Mouse (Mus musculus) T-cell, adult 2 months (primary cell): ENCODE results near the gene Lpxn.

ENCODE experiments used
- DNase-seq: peaks from one replicate; pipeline ENCODE4 v3.0.0; 2022; ENCODE audit warnings: low spot score

The Lpxn gene

DNA sequence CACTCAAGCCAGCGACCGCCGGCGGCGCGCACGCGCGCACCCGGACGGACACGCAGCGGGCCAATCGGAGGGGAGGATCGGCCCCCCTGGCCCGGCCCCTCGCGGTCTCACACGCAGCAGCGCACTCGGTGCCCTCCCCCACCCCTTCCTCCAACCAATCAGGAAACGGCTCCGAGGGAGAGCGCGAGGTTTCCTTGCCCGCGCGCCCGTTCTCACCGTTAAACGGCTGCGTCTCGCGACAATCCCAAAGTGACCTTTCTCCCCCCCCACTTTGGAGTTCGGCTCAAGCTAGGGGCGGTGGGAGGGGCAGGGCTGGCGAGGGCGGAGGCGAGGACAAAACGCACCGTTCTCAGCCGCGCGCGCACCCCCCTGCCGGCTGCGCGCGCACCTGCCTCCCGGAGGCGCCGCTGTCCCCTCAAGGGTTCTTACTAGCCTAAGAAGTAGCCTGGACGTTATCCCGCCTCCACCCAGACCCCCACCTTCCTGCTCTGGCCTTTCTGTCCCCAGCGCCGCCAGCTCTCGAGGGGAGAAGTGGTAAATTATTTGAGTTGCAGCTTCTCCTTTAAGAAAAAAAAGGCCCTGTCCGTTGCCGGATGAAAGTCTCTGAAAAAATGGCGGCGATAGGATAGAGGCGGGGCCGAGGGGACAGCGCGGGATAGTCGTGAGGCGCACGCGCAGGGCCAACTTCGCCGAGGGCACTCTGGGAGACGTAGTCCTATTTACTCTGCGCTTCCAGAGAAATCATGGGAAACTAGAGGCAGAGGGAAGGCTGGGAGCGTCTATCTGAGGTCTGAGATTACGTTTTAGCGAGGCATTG lies at the start of gene Lpxn, which contains the start of gene Zfp91:
TSS of gene Lpxn (plus strand) at position 683 of the 817 bp plus-strand sequence.
TSS of gene Zfp91 (minus strand) at position 616 of the 817 bp plus-strand sequence.
- peak; percentile 95 for DNase-seq

DNA sequence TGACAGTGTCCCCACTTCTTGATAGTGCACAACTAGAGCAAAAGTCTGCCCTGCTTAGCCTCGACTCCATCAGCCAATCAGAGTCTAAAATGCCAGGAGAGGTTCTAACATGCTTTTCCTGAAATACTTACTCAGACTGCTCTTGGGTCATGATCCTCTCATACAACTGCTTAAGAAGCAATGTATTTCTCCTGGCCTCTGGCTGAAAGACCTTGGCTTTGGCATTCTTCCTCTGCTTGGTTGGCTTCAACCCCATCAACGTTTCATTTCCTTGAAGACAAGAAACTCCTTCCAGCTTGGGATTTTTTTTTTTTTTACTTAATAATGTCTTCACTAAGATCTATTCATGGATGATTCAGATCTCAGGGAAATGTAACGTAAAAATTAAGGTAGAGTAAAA lies 39.7 kb upstream of the Lpxn start:
- DNase-seq: no peak

DNA sequence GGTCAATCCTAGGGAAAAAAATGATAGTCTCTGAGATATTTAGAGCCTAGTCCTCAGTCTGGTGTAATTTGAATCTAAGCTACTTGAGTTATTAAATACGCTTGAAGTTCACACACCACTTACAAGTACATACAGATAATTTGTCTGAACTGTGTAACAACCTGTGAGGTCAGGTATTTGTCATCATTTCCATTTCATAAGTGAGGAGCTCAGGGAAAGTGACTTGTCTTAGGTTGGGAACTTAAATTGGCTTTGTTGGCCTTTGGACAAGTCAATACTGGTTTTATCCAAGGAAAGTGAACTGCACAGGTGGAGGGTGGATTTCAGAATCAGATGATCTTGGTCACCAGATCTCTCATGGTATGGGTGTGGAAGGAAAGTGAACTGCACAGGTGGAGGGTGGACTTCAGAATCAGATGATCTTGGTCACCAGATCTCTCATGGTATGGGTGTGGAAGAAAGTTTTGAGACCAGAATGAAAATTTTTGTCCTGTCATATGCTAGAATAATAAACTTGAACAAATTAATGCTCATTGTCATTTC lies 37.0 kb upstream of the Lpxn start:
- no peak for DNase-seq

DNA sequence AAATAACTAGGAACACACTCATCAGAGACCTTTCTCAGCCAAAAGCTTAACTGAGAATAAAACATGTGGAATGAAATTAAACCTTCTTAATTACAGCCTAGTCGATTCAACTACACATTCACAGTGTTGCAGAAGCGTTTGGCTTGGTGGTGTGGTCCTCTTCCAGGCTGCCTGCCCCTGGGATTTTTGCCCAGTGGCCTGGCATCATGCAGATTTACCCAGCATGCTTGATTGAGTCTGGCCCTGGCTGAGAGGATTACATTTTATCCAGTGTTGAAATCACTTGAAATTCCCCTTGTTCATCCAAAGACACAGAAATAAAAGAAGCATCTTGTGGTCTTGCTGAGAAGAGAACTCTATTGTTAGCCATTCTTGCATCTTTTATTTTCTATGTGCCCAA lies 36.3 kb upstream of the Lpxn start:
- DNase-seq: no peak

DNA sequence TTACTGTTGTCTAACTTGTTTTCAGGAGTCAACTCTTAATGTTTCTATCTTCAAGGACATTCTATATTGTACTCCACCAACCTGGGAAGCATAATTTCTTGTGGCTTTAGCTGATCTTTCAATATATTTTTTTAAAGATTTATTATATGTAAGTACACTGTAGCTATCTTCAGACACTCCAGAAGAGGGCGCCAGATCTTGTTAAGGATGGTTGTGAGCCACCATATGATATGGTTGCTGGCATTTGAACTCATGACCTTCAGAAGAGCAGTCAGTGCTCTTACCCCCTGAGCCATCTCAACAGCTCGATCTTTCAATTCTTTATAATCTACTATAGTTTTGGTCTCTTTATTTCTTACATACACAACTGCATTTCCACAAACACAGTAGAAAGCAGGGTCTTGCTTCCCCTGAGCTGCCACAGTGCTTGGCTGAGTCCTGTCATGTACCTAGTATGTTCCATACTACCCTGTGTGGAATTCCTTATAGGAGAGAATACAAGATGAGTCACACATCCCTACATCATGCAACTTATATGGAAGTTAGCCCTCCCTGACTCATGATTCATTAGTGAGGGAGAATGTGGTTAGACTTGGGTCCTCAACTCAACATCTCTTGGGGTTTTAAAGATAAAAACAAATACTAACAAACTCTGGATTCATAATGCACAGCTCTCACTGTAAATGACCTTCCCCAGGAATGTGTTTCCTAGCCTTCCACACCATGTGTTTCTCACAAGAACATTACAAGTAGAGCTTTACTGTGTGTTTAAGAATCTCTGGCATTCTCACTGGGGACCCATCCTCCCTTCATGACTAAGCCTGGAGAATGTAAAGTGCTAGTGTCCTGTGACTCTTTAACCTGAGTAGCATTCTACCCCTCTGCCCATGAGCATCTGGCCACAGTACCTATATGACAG lies 33.5 kb upstream of the Lpxn start:
- peak; percentile 46 for DNase-seq

DNA sequence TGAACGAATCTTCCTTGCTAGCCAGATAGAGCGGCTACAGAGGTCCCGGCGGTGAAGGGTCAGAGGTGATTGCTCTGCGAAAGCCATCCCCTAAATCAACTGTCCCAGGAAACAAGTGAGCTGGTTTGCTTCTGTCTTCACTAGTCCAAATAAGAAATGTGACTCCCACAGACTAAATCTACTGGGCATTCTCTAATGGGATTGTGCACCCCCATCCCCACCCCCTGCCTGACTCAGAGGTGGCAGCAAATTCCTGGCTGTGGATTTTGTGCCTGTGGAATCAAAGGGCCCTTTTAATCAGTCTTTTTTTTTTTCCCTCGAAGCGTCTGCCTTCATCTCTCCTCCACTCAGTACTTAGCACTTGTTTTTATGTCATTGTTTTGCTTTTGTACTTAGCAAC lies 30.7 kb upstream of the Lpxn start, which contains the start of gene Cntf:
TSS of gene Cntf (minus strand) at position 325 of the 400 bp plus-strand sequence.
- no peak for DNase-seq

DNA sequence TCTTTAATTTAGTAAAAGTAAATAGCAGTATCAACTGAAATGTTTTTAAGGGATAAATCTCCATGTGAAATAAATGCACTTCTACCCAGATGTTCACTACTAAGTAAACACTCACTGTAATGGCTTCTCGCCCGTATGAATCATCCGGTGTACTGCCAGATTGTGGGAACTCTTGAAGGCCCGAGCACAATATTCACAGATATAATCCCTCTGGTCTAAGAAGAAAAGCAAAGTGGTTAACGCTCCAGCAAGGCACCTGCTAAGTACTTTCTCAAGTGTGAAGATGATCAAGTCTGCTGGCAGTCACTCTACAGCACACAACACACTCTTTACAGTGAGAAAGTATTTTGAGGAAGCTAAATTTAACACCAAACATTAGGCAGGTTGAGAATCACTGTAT lies 25.1 kb upstream of the Lpxn start:
- DNase-seq: no peak

DNA sequence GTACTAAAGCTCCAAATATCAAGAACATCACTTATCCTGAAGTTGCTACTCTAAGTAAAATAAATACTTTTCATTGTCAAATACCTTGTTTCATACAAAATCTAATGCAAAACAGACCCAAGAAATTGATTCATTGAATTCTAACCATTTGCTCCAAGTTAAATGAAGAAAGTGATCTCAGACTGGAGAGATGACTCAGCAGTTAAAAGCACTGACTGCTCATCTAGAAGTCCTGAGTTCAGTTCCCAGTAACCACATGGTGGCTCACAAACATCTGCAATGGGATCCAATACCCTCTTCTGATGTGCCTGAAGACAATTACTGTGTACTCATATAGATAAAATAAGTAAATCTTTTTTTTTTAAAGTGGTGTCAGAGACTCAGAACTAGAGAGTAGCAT lies 15.6 kb upstream of the Lpxn start:
- DNase-seq: no peak

DNA sequence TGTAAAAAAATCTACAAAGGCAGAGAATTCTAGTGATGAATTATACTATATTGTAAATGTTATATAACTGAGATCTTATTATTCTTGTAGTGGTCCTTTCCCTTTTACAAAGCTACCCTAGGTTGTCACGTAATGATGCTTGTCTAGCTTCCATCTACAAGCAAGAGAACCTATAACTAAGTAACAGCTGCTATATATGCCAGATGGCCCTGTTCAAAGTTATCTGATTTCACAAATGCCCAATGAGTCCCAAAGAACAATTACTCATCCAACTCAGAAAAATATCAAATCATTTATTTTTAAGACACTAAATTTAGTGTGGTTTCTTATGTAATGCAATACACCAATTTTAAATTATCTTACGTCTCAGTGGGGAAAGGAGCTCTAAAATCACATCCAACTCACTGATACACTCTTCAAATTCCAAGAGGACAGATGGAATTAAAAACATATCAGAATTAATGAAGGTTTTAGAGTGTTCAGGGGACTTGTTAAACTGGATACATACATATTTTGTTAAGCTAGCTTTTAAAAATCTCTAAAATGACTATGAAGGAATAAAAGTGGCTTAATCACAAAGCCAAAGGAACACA lies 9.1 kb upstream of the Lpxn start:
- DNase-seq: no peak

DNA sequence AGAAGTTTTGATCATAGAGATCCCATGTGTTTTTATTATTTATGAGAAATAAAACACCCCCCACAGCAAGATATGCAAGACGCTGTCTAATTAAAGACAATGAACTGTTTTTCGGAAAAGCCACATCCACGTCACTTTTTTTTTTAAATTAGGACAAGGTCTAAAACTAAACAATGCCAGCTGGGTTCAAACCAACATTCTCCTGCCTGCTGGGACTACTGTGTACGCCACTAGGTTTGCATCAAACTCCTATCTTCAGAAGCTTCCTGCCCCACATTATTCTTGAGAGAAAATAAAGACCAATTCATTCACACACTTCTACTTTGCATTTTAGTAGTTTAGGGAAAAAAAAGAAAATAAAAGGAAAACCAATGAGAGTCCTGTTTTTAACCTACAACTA lies 8.3 kb upstream of the Lpxn start:
- no peak for DNase-seq

DNA sequence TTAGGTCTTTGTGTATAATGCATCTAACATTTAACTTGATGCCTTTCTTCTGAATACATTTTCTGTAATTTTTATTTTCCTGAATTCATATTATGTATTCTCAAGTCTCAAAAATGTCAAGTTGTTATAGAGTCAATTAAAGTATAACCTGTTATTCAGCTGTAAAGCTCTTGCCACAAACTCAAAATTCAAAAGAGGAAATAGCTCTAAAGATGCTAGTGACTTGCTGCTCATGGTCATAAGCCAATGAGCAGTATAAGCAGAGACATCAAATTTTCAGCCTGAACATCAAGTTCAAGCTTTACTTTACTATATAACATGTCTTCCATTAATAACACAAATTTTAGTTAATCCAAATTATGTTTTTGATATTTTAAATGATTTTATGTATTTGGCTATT lies 3.6 kb upstream of the Lpxn start:
- no peak for DNase-seq

DNA sequence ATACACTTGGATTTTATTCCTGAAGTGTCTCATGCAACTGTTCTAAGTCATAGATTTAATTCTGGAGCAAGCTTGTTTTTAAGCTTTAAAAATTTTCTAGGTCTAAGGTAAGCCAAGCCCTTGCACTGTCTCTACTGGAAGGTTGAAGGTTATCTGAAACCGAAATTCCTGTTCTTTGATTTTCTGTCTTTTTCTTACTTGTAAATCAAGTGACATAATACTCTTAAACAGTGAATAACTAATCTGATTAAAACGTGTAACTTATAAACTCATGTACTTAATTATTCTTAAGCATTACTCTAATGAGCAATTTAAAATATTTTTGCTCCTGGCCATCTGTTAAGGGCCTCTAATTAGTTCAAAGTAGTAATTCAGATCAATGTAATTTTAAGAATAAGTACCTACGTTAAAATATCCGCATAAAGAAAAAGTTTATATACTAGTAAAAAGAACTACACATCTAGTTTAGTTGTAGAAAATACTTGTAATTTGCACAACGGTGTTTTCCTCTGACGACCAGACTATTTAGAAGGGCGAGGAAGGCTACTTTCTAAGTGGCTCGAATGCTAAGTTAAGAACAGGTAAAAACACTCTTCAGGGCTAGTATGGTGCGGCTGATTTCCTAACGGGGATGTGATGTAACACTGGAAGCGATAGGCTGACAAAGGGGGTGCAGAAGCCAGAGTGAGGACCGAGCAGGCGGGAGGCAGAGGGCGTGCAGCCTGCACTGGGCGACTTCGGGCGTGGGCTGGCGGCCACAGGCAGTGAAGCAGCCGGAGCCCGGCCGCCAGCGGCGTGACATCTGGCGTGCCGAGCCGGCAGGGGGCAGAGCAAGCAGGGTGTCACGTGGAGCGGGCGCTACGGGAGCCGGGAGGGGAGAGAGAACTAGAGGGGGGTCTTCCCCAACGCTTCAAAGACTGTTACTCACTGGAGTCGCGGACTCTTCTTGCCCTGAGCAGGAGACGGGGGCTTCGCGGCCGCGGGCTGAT lies 1.6 kb upstream of the Lpxn start:
- peak; percentile 92 for DNase-seq

DNA sequence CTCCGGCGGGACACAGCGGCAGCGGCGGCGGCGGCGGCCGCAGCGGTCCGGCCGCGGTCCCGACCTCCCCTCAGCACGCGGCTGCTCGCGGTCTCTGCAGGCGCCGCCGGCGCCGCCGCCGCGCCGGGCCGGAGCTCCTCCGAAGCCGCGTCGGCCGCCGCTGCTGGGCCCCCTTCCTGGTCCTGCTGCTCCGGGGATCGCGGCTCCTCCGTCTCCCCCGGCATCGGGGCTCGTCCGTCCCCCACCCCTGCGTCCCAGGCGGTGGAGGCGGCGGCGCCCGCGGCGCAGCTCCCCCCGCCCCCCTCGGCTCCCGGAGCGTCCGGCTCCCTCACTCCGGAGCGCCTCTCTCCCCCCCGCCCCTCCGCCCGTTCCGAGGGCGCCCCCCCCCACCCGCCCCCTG lies 883 bp upstream of the Lpxn start:
- DNase-seq: no peak

DNA sequence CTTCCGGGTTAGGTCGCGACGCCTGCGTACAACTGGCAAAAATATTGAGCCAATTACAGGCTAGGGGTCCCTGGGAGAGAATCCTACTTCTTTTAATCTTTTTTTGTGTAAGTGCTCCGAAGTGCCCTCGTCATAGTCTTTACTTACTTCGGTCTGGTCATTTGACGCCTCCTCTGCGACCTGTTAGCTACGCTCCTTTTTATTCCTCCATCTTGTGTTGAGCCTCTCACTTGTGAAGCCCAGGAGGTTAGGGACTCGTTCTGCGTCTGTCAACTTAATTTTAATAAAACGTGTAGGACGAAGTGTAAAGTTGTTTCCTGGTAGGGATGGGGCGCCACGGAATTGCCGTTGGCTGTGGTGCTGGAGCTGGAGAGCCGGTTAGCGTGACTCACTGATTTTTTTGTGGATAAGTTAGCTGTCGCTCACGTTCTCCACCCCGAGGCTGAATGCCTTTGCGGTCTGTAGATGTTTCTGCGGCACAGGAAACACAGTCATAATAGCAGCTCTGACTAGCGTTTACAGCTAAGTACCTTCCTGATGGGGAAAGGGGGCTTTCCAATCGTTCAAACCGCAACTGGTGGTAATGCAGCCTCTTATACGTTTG lies 437 bp downstream of the Lpxn start:
- DNase-seq: peak; percentile 91

DNA sequence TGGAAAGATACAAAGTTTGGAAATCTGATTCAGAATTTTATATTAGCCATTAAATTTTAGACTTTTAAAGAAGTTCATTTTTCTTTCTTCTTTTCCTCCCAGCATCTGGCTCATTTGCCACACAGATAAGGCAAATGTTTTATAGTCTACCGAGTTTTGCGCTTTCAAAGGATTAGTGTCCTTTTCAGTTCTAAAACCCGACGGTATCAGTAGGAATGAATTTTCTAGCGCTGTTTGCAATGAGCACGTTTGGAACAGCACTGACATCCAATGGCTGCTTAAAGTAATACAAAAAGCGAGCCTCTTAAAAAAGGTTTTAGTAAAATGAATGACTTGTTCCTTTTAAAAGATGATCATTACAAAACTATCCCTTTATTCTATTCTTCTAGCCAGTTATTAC lies 1.1 kb downstream of the Lpxn start:
- peak; percentile 39 for DNase-seq

DNA sequence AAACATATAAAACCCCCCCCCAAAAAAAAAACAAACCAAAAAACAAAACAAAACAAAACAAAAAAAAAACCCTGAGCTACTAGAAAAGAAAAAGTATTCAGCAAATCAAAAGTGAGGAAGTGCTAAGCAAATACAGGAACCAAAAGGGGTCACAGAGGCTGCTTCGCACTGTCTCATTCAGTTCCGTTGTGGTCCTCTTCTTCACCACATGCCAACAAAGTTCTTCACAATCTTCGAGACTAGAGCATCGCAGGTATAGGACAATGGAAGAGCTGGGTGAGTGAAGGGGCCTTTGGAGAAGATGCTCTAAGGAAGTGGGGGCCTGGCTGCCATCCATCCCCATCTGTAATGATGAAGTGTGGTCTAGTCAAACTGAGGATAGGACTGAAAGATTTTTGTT lies 2.4 kb downstream of the Lpxn start:
- peak; percentile 63 for DNase-seq

DNA sequence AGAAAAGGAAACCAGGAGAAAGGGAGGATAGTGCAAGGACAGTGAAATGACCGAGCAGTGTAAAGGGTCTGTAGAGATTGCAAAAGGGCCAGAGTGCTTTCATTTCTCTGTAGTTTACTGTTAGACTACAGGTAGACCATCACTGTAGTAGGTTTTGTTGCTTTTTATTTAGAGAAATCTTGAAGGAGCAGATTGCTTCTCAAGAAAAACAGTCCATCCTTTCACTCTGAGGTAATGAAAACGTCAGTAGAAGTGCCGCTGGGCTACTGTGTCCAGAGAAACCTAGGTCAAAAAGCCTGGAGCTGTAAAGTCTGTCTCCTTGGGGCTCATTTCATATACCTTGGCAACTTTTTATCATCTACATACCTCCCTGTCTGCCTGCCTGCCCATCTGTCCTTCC lies 3.1 kb downstream of the Lpxn start:
- no peak for DNase-seq

DNA sequence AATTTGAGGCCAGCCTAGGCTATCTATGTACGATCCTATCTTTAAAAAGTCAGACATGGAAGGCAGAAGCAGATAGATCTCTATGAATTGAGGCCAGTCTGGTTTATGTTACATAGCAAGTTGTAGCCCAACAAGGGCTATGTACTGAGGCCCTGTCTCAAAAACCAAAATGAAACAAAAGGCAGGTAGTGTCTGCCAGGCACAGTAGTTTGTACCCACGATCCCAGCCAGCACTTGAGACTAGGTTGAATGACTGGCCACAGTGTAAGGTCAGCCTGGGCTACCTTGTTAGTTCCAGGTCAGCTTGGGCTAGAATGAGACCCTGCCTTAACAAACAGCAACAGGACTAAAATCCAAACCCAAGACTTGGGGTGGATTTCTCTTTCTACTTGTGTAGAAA lies 4.6 kb downstream of the Lpxn start:
- DNase-seq: no peak

DNA sequence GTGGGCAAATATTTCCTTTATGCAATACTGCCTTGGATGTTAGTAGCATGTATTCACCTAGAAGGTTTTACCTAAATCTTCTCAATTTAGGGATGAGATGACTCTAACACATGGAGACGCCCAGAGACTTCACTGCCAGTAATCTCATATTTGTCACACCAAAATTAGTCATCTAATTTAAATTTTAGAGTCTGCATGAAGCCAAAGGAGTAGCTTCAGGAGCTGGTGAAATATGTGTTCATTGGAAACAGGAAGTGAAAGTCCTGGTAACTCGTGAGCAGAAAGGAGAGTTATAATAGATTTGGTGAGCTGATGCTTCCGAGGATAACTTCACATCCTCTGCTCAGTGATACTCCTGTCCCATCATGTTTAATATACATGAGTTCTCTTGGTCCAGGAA lies 5.1 kb downstream of the Lpxn start:
- DNase-seq: no peak

DNA sequence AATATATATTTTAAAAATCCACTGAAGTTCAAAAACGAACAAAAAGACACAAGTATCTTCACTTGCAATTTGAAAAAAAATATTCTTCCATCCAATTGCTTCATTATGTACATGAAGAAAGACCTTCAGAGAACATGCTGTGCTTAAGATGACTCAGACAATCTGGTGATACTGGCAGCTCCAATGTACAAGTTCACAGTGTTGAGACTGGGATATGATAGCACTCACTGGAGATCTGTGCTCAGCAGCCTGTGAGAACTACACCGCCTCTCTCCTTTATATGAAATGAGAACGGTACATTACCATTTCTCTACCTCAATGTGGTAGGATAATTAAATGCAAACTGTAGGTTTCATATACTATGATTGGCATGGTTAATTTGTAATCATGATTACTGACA lies 6.8 kb downstream of the Lpxn start:
- no peak for DNase-seq

DNA sequence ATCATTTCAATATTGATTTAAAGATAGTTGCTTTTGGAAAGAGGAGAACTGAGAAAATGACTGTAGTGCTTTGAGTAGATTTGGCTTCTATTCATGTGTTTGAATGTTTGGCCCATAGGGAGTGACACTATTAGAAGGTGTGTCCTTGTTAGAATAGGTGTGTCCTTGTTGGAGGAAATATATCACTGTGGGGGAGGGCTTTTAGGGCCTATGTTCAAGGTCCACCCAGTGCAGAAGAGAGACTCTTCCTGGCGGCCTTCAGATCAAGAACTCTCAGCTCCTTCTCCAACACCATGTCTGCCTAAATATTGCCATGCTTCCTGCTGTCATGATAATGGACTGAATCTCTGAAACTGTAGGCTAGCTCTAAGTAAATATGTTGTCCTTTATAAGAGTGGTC lies 8.2 kb downstream of the Lpxn start:
- DNase-seq: no peak
